Mouse (Mus musculus) cortical plate, adult 2 months (tissue): ENCODE data around the gene Tlcd2. TPM values are rescaled to one million over a fixed set of nuclear protein-coding genes. Genes with fewer than 3 reads are reported as not detected.
"Not testable (repeated sequence)": the region's sequence is repeated elsewhere in the genome, so short reads cannot be mapped to it uniquely, and the experiment has no call there.

Experiments
- H3K27ac ChIP-seq: fragments of 200-500 bp; 2 replicates; pipeline ENCODE4 v1.5.1; 2012; ENCODE audit warnings: low read length, control low read depth, inconsistent platforms; ENCODE audit not compliant: insufficient read depth
- H3K4me1 ChIP-seq: fragments of 200-500 bp; 2 replicates; pipeline ENCODE4 v1.6.1; 2011; ENCODE audit warnings: low read length; ENCODE audit not compliant: control insufficient read depth, insufficient read depth
- H3K4me3 ChIP-seq: fragments of 200-500 bp; 2 replicates; pipeline ENCODE4 v1.5.1; 2011; ENCODE audit warnings: mild to moderate bottlenecking, low read length, control low read depth; ENCODE audit not compliant: insufficient read depth
- CTCF ChIP-seq: fragments of 200-500 bp; IDR thresholded peaks from 2 replicates; pipeline ENCODE4 v1.5.1; 2011; ENCODE audit warnings: mild to moderate bottlenecking, control low read depth, low read length; ENCODE audit not compliant: insufficient read depth; ENCODE audit errors: extremely low read depth
- POLR2A ChIP-seq: fragments of 200-500 bp; IDR thresholded peaks from 2 replicates; pipeline ENCODE4 v1.6.1; 2011; ENCODE audit warnings: mild to moderate bottlenecking, low read length, control low read depth; ENCODE audit not compliant: insufficient read depth; ENCODE audit errors: extremely low read depth
- polyA plus RNA-seq: library from polyadenylated mRNA; depleted of rRNA; stranded (reverse); fragments of >200 nt; gene quantifications from 2 replicates; pipeline ENCODE4 v1.2.3, GENCODE M21; 2012

The Tlcd2 gene
- polyA plus RNA-seq, 1 experiment = 1.3 TPM

DNA sequence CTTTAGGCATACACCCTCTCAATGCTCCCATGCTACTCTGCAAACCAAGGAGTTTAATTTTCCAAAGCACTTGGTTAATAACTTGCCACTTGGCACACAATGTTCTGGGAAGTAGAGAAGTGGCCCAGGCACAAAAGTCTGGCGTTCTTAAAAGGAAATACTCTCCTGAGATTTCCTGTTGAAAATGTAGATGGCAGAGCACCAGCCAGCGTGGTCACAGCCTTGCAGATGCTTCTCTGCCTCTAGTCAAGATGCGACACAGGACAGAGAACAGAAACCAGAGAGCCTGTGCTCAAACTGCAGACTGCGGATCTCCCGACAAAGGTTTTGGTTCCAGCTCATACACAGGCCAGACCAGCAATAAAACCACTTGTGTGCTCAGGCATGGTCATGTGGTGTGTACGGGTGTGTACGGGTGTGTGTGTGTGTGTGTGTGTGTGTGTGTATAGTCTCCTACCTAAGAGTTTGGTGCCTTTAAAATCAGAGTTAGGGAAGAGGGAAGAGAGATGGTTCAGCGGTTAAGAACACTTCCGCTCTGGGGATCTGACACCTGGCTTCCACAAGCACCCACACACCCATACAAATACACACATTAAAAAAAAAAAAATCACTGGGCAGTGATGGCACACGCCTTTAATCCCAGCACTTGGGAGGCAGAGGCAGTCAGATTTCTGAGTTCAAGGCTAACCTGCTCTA, 6.3 kb upstream of the Tlcd2 start:
- no peak for TF ChIP-seq POLR2A
- no peak for TF ChIP-seq CTCF
- Histone ChIP-seq H3K27ac (peak overlapping the region; percentile 34; the same call in 1 of the 2 replicates), H3K4me1 (peaks cover 14% of the 10 kb centered on the region), H3K4me3 (peak overlapping the region; percentile 75)

- not testable (repeated sequence) for H3K4me3 ChIP-seq, H3K4me1 ChIP-seq, H3K27ac ChIP-seq
These were observed 5.5 kb upstream of the Tlcd2 start for GRCm38 (mm10) chr11:75455971-75456370.

GRCm38 (mm10) chr11:75456440-75456871, 5.1 kb upstream of the Tlcd2 start:
- Histone ChIP-seq H3K4me1 (peaks cover 5% of the 10 kb centered on the region), H3K4me3 (no peak overlapping the region), H3K27ac (no peak overlapping the region)
- TF ChIP-seq CTCF = no peak
- TF ChIP-seq POLR2A = no peak

DNA sequence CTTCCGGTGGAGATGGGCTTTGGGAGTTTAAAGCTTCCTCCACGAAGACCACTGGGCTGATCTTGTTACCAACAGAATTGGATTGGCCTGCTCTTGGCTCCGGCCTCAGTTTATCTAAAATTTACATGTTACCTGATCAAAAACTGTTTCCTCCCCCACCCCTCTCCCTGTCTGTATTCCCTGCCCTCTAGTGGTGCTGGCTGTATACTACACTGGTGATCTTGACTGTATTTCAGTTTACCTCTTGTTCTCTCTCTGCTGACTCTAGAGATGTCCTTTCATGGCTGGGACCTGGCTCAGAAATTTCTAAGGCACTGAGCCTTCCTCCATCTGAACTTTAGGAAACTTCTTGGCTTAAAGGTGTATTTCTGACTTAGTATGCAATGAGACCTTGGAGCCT, 3.3 kb upstream of the Tlcd2 start:
- Histone ChIP-seq H3K4me3 (no peak overlapping the region), H3K27ac (0 out of 2 replicates have a peak overlapping the region, but pooled peaks have one; percentile 17), H3K4me1 (peaks cover 8% of the 10 kb centered on the region)
- TF ChIP-seq POLR2A (no peak), CTCF (peak; percentile 71)

DNA sequence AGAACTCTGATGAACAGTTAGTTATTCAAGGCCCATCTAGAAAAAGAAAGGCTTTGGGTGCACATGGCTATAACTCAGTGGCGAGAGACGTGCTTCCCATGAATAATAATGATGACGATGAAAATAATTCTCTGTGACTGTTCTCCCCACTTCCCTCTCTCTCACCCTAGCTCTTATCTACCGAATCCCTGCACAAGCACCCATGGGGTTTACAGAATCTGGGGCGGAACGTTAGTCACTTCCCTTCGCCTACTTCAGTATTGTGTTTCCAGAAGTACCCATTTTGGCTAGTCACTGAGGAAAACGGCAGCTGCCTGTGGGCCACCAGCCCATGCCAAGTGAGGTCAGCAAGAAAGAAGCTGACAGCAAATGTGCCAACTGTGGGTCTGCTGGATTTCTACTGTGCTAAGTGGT, 2.9 kb upstream of the Tlcd2 start:
- Histone ChIP-seq H3K4me1 (peaks cover 8% of the 10 kb centered on the region), H3K4me3 (no peak overlapping the region), H3K27ac (peak overlapping the region; percentile 13; the same call in 1 of the 2 replicates)
- TF ChIP-seq POLR2A (no peak), CTCF (no peak)

DNA sequence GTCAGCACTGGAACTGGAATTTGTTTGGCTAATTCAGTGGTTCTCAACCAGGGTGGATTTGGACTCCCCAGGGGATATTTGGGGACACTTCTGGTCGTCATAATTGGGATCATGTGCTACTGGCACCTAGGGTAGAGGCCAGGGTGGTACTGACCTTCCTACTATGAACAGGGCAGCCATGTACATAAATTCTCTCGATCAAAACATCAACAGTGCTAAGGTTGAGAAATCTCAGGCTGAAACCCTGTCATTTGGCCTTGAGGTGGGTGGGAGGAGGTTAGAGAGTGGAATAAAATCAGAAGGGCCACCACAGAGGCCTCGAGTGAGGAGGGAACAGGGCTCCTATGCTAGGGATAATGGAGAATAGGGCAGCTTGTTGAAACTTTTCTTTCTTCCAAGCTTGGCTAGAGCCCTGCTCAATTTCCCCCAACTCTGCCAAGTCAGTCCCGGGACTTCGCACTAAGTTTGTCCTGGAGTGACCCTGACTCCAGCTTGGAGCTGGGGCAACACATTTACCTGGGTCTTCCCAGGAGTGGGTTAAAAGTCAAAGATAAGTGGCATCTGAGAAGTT, 2.3 kb upstream of the Tlcd2 start:
- TF ChIP-seq CTCF = no peak
- no peak for TF ChIP-seq POLR2A
- Histone ChIP-seq H3K4me3 (no peak overlapping the region), H3K27ac (peak overlapping the region; percentile 93), H3K4me1 (peaks cover 8% of the 10 kb centered on the region)

DNA sequence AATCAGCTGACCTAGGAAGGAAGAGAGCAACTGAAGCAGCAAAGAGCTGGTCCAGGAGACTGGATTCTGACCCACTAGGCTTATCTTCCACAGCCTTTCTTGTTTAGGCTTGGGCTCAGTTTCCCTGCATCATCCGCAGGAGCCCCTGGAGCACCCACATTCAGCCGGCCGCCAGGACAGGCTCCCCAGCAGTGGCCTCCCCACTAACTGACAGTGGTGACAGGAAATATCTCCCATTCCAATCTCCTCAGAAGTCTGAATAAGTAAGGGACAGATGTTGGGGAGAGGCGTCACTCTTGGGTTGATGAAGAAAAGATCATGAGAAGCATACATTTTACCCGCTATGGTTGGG, 1.8 kb upstream of the Tlcd2 start:
- Histone ChIP-seq H3K4me1 (peaks cover 8% of the 10 kb centered on the region), H3K27ac (peak overlapping the region; percentile 93), H3K4me3 (no peak overlapping the region)
- no peak for TF ChIP-seq POLR2A
- no peak for TF ChIP-seq CTCF

DNA sequence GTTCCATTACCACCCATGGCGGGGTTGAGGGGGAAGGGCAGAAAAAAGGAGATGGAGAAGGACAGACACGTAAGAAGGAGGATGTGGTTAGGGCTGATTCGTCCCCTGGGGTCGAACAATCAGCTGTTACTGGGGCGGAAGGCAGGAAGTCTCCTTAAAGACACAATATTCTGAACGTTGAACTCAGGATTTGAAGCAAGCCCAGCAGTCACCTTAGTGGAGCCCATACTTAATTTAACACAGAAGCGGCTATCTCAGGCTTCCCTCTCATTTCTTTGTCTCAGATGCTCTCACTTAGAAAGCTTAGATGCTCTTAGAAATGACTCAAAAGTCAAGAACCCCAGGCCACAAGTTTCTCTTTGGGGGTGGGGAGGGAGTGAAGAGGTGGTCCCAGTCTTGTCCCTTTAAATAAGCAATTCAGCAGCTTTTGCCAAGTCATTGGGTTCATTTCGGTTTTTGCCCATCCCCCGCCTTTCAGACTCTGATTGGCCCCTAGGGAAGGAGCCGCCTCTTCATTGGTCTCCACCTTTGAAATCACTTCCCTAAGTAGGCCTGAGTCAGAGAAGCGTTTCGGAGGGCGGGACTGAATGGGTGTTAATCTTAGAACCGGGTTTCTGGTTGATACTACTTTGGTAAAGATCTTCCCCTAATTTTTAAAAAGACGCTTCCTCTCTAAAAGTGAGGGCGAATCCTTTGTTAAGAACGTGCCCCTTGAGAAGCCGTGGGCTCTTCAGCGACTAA, 1.2 kb upstream of the Tlcd2 start:
- peak overlapping the region; percentile 28 for H3K4me3 ChIP-seq
- H3K27ac ChIP-seq = peak overlapping the region; percentile 93
- no peak for TF ChIP-seq CTCF
- peak; percentile 57; the same call in 1 of the 2 replicates for TF ChIP-seq POLR2A
- peaks cover 6% of the 10 kb centered on the region for H3K4me1 ChIP-seq

DNA sequence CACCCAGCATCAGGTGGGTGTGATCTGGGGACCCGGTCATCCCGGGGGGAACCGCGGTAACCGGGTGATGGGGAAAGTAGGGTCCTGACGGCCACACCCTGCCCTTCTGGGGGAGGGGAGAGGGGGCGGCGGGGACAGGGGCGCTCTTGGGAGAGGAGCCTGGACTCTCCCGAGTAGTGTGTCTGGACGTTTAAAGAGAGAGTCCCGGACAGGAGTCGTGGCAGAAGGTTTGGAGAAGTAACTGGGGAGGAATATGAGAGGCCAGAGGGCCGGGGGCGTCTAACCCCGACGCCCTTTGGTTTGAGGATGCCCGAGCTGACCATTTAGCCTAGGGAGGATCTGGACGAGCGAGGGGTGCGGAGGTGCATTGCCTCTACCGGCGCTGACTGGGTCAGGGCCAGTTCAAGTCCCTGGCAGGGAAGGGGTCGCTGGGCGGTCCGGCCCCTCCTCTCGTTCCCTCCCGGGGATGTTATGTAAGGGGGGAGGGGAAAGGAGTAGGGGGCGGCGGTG, 283 bp downstream of the Tlcd2 start:
- no peak for TF ChIP-seq CTCF
- TF ChIP-seq POLR2A = no peak
- peak overlapping the region; percentile 79 for H3K4me3 ChIP-seq
- H3K27ac ChIP-seq = peak overlapping the region; percentile 69; the same call in 1 of the 2 replicates
- H3K4me1 ChIP-seq = peaks cover 6% of the 10 kb centered on the region

DNA sequence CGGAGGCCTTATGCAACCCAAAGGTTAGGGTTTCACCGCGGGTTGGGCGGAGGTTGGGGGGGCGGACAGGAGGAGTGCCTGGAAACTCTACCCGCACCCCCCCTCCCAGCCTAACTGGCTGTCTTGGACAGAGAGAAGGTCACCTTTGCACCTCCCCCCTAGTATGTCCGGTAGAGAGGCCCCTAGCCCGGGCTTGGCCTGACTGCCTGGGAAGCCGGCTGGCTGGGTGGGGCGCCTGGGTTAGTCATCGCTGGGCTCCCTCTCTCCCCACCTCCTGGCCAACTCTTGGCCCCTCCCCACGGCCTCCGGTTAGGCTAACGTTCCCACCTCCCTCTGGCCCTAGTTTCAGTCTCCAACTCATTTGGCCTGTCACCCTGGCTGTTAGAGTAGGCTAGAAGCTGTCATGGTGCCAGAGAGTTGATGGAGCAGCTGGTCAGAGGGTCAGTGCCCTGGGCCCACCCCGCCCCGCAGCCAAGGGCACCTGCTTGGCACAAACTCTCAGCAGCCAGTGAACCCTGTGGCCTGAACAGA, 803 bp downstream of the Tlcd2 start:
- peak overlapping the region; percentile 36 for H3K27ac ChIP-seq
- TF ChIP-seq CTCF (no peak), POLR2A (no peak)

More for the DNA sequence above, 803 bp downstream of the Tlcd2 start:
- H3K4me3 ChIP-seq = peak overlapping the region; percentile 79
- H3K4me1 ChIP-seq = peaks cover 6% of the 10 kb centered on the region
